Mouse (Mus musculus) layer of hippocampus, adult 11-12 months (tissue): ENCODE results near the gene Gstm4.
"Not testable (repeated sequence)": the region's sequence is repeated elsewhere in the genome, so short reads cannot be mapped to it uniquely, and the experiment has no call there.

ENCODE experiments used
- DNase-seq: peaks from one replicate; pipeline ENCODE4 v3.0.0; 2022; ENCODE audit warnings: low spot score

Gene Gstm4

DNA sequence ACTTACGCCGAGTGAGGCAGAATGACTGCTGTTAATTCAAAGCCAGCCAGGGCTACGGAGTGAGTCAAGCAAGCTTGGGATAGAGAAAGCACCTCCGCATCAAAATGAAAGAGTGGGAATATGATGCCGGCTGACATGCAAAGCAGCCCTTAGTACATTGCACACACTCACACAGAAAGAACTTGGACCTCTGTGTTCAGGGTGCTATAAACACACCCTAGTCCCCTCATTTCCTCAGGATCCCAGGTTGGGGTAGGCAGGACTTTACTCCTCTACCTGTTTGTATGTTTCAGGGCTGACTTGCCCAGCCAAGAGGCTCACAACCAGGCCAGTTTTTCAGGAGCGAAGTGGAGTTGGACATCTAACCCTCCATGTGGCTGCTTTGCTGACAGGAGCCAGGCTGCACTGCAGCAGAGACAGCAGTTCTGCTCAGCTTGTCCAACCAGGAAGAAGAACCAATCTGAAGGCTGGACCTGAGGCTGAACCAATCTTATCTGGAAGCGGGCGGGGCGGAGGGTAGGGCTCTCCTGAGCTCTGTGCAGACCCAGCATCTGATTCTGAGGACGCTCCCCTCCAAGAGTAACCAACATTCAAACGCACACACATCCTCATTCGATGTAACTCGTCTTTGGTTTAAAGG, 24.7 kb upstream of the Gstm4 start:
- DNase-seq: no peak

GRCm38 (mm10) chr3:108068826-108069225, 24.1 kb upstream of the Gstm4 start:
- DNase-seq: no peak

DNA sequence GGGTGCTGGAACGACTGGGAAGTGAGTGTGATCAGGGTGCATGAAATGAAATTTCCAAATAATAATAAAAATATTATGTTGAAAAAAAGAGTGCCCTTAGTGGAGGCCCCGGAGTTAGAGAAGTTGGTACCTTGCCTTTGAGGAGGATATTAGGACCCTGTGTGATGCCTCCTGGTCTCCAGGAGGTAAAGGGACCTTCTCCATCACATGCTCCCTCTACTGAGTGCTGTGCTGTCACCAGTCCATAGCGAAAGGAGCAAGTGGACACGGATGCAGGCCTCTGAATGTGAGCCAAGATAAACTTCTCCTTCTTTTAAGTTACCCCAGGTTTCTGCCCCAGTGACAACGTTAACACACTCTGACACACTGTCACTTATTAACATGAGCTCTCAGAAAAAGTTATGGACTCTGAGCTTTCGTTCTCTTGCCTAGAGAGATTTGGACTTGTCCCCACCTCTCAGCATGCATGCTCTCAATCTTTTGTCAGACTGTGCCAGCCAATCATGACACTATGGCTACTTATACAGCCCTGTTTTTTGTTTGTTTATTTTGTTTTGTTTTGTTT, 22.8 kb upstream of the Gstm4 start:
- no peak for DNase-seq

GRCm38 (mm10) chr3:108065551-108065950, 20.9 kb upstream of the Gstm4 start:
- no peak for DNase-seq

DNA sequence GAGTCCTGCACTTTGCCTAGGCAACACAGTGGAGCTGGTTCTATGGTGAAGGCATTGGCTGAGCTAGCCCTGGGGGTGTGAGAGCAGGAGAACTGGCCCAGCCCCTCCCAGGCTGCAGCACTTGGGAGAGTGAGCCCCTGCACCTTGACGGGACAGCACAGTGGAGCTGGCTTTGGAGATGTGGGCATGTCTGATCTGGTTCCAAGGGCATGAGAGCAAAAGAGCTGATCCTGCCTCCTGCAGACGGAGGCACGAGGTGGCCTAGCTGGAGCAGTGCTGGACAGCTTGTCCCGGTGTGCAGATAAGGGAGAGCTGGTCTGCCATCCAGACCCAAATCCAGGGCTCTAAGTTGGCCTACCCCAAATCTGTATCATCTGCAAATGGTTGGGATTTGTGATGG, 20.0 kb upstream of the Gstm4 start:
- no peak for DNase-seq

- no peak for DNase-seq
Measured at GRCm38 (mm10) chr3:108062648-108063047, 18.0 kb upstream of the Gstm4 start.

GRCm38 (mm10) chr3:108061420-108061819, 16.7 kb upstream of the Gstm4 start:
- peak; percentile 75 for DNase-seq

GRCm38 (mm10) chr3:108050493-108050892, 5.8 kb upstream of the Gstm4 start:
- no peak for DNase-seq

DNA sequence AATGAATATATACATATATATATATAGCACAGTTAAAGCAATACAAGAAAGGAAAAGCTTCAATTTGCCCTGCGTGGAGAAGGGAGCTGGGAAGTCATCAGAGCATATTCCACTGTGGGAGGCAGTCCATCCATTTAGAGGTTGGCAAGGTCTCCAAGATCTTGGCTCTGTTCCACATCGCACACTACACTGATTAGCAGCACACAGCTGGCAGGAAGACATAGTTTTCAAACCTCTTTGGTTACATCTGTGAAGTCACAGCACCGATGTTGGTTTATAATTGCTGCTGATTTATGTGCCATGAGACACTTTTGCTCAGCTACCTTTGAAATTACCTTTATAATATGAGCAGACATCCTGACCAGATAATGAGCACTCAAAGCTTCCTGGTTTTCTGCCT, 3.6 kb upstream of the Gstm4 start:
- no peak for DNase-seq

DNA sequence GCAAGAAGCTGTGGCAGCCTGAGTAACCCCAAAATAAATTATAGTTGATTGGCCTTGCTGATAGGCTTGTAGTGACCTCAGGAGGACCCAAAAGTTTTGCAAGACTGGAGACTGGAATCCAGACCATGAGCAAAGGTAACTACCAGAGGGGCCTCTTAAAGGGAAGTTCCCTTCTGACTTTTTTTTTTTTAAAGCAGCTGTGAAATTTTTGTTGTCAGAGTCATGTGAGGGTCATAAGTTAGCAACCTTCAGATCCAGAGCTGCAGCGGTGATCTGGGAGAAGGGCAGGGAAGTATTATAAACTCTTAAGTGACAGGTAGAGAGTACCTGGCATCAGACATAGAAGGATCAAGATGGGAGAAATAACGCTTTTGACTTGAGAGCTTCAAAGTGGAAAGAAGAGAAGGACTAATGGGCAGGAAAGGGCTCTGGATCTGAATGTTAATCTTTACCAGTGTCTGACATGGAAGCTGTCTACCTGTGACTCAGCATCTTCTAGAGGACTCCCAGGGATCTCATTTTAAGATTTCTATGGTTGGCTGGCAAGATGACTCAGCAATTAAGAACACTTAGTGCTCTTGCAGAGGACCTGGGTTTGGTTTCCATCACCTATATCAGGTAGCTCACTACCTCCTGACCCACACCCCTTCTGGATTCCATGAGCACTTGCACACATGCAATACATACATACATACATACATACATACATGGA, 2.4 kb upstream of the Gstm4 start:
- no peak for DNase-seq

DNA sequence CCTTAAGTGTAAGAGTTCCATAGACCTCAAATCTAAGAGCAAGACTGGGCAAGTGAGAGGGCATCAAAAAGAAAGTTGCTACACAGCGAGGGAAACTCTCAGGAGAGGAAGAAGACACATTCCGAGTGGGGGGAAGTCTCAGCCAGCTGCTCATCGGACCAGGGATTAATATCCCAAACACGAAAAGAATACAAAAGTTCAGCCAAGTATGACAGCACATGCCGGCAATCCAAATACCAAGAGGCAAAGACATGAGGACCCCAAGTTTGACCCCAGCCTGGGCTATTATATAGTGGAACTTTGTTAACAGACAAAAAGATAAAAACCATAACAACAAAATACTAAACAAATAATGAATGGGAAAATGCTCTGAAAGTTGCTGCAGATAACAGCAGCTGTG, 11.5 kb downstream of the Gstm4 start:
- no peak for DNase-seq

- DNase-seq: no peak
Measured at GRCm38 (mm10) chr3:108032113-108032512, 12.6 kb downstream of the Gstm4 start.

GRCm38 (mm10) chr3:108028641-108029365, 15.9 kb downstream of the Gstm4 start:
- DNase-seq: no peak

DNA sequence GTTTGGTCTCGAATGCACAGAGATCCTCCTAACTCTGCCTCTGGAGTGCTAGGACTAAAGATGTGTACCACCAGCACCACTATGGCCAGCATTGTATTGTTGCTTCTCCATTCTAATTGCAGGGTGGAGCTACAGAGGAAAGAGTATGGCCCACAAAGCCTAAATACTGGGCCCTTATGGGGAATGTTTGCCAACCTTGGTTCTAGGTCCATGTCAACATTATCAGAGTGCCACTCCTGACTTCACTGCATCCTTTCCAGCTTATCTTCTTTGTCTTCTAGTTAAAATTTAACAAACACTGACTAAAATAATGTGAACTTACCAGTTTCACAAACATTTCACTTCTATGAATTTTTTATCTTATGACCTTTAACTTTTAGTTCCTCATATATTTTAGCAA, 18.1 kb downstream of the Gstm4 start:
- no peak for DNase-seq

- no peak for DNase-seq
Measured at GRCm38 (mm10) chr3:108026049-108026448, 18.6 kb downstream of the Gstm4 start.

GRCm38 (mm10) chr3:108025318-108025717, 19.4 kb downstream of the Gstm4 start:
- no peak for DNase-seq

GRCm38 (mm10) chr3:108022650-108023049, 22.0 kb downstream of the Gstm4 start:
- no peak for DNase-seq

- not testable (repeated sequence) for DNase-seq
Measured at GRCm38 (mm10) chr3:108020351-108021022, 24.2 kb downstream of the Gstm4 start.

GRCm38 (mm10) chr3:108019226-108019625, 25.5 kb downstream of the Gstm4 start:
- not testable (repeated sequence) for DNase-seq

DNA sequence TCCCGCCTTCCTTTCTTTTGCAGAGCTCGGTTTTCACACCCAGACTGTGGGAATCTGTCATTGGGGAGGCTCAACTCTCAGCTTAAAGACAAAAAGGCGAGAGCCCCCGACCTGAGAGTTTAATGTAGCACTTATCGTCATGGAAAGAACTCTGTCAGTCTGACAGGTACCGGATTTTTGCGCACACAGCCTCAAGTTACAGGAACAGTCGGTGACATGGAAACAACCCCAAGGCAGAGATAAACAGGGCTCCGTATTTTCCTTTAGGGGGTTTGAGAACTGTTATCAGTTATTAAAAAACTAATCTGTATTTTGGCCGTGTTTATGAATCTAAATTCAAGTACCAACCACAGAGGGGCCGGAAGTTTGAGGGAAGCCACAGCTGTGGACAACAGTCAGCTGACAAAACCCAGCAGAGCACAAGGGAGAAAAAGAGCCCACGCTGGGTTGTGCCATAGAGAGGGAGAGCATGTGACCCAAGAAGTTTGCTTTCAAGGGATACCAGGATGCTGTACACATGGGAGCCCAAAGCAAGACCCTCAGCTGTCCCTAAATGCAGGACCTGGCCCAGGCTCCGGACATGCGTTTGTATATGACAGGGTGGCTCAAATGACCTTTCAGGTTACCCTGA, 26.4 kb downstream of the Gstm4 start:
- no peak for DNase-seq

DNA sequence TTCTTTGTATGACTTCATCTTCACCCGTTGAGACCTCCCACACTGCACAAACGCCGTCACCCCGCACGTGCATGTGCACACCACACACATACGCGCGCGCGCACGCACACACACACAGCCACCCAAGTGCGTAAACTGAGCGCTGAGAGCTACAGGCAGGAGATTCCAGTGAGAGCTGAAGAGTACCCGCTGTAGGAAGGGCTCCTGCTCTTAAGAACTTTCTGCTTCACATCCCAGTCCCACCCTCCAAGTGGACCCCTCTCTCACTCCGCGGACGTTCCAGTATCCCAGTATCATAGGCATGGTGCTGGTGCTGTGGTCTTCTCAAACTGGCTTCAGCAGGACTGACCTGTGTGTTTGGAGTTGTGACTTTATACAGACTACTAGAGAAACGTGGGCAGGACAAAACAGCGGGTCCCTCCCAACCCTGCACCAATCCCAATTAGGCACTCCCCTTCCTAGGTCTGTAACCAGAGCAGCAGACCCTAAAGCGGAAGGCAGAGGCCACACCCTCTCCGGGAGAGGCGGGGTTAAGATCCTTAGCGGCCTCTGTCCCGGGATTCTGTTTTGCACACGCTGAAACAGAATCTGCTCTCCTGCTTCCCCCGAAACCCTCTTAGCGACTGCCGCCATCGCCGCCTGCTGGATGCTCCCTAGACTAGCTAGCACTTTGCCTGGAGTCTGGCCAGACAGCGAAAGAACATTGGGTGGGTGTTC, 27.1 kb downstream of the Gstm4 start, which contains the start of gene Gstm1:
Gstm1 (minus strand) TSS at position 501 of the 717 bp plus-strand sequence.
- peak; percentile 94 for DNase-seq
